Mouse (Mus musculus) G1E (cell line): Measurements from ENCODE around the gene Rmnd5a.

Experiments used
- CTCF ChIP-seq: IDR thresholded peaks from 2 replicates; pipeline ENCODE4 v1.5.1; 2012; ENCODE audit warnings: low read depth, low read length, inconsistent platforms, mixed read lengths
- GATA1 ChIP-seq: IDR thresholded peaks from 2 replicates; pipeline ENCODE4 v1.6.1; 2012; ENCODE audit warnings: borderline replicate concordance, low read length, inconsistent platforms, mixed read lengths
- POLR2AphosphoS5 ChIP-seq: IDR thresholded peaks from 2 replicates; pipeline ENCODE4 v1.6.1; 2012; ENCODE audit warnings: low read depth, low read length, inconsistent platforms; ENCODE audit not compliant: insufficient replicate concordance

- TF ChIP-seq CTCF, result no peak
- TF ChIP-seq POLR2AphosphoS5, result no peak
- no peak for TF ChIP-seq GATA1
Measured at GRCm38 (mm10) chr6:71360751-71361150, 79.7 kb downstream of the Rmnd5a start.
